ENCODE assay signal across 8 mouse cellular contexts in the genomic region with DNA sequence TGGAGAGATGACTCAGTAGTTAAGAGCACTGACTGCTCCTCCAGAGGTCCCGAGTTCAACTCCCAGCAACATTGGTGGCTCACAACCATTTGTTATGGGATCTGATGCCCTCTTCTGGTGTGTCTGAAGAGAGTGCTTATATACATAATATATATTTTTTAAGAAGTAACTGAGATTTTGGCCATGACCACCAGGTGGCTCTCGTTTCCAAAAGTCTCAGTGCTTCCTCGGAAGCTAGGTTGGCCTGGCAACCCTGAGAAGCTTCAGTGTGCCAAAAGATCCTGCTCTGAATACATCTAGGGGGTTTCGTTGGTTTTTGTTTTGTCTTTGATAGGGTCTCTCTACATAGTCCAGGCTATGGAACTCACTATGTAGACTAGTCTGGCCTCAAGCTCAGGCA. TPM values are rescaled to one million over a fixed set of nuclear protein-coding genes. Genes with fewer than 3 reads are reported as not detected.
A peak's percentile ranks its signal among the peaks of the same experiment; 100 is the strongest.
DNase-seq lines count a peak whose midpoint lies in the region.

No protein-coding gene starts in this region.

- peak; percentile 69 for DNase-seq in ES-CJ7 (ENCODE audit: low read depth, low spot score)
- DNase-seq in adrenal gland, adult 18-20 months (ENCODE audit: low spot score in 2 of 2), result peak; percentile 45 to 52
- DNase-seq in embryo, embryonic 10.5 days (ENCODE audit: low spot score), result peak; percentile 91
- peak; percentile 48 to 56 for DNase-seq in heart, postnatal 36 days
- peak; percentile 62 to 77 for DNase-seq in kidney, postnatal 36 days
- DNase-seq in lung, postnatal 14 days, result peak; percentile 72
- peak; percentile 58 for DNase-seq in retina, postnatal 7 days (ENCODE audit: low read depth, low spot score)
- DNase-seq in urinary bladder, postnatal 10 days (ENCODE audit: low spot score), result no peak

- intact Hi-C loops in heart, postnatal 36 days (cut with DNase I), result no loop called here

RNA-seq across cellular contexts. Expression of gene Purb, which starts 10.6 kb away (rescaled TPM):
- total RNA-seq in adrenal gland, adult 18-20 months (2021), result 10 to 100 TPM; 61.3 to 65.6 TPM
- 10 to 100 TPM; 32.7 to 35.6 TPM for total RNA-seq in heart, postnatal 36 days (2021)

RNA-seq across cellular contexts. Expression of gene H2afv, which starts 20.9 kb away (rescaled TPM):
- 10 to 100 TPM; 46.1 to 49.3 TPM for total RNA-seq in adrenal gland, adult 18-20 months (2021)
- 10 to 100 TPM; 70.4 to 83.8 TPM for total RNA-seq in heart, postnatal 36 days (2021)

RNA-seq across cellular contexts. Expression of gene Ppia, which starts 49.9 kb away (rescaled TPM):
- 1,000 to 10,000 TPM; 1,645 to 1,705 TPM for total RNA-seq in adrenal gland, adult 18-20 months (2021)
- total RNA-seq in heart, postnatal 36 days (2021), result 100 to 1,000 TPM; 331 to 351 TPM

RNA-seq across cellular contexts. Expression of gene Myo1g, which starts 55.6 kb away (rescaled TPM):
- total RNA-seq in adrenal gland, adult 18-20 months (2021), result 1 to 10 TPM; 1.8 to 4.5 TPM
- total RNA-seq in heart, postnatal 36 days (2021), result 1 to 10 TPM; 1.2 to 2.2 TPM

Comparison
In these comparisons a context has a peak if more than half of its experiments do, and no peak if none do; other contexts are left out.
1. RNA of gene Ppia, which starts 49.9 kb away (total RNA-seq): 1,645 to 1,705 TPM in adrenal gland, adult 18-20 months; 331 to 351 TPM in heart, postnatal 36 days; every median in the first group is over 4 times any median in the second.